Comparison of ENCODE assay signal across 21 mouse cellular contexts in genomic region chr1:120042421-120042820, GRCm38 (mm10). TPM values are rescaled to one million over a fixed set of nuclear protein-coding genes. Genes with fewer than 3 reads are reported as not detected.
"Had no signal": no experiment of that assay in that cellular context is flagged by ENCODE, and none has a peak within 500 bp of the region (broad histone marks: within the 10 kb centered on the region; RNA-seq: fewer than 3 reads in every experiment).

No protein-coding gene starts in this region.

- H3K36me3 ChIP-seq: midbrain, embryonic 13.5 days; midbrain, embryonic 15.5 days; neural tube, embryonic 12.5 days had no signal

- H3K27ac ChIP-seq: macrophage; midbrain, embryonic 13.5 days; midbrain, embryonic 15.5 days; neural tube, embryonic 12.5 days had no signal

- H3K27me3 ChIP-seq: midbrain, embryonic 13.5 days; midbrain, embryonic 15.5 days; neural tube, embryonic 12.5 days had no signal

- DNase-seq: lung, adult 18-20 months; lung, embryonic 14.5 days; lung, postnatal 14 days; lung, postnatal 36 days; retina, postnatal 1 day; right cerebral cortex, adult 18-20 months; right cerebral cortex, postnatal 25 days; right cerebral cortex, postnatal 4 days; spleen, adult 18-20 months; thymus, adult 18-20 months; thymus, postnatal 14 days; thymus, postnatal 36 days had no signal

- ATAC-seq: midbrain, embryonic 13.5 days; midbrain, embryonic 15.5 days had no signal

- H3K4me1 ChIP-seq: midbrain, embryonic 13.5 days; midbrain, embryonic 15.5 days; neural tube, embryonic 12.5 days had no signal

- H3K4me3 ChIP-seq: megakaryocyte, embryonic 14.5 days; midbrain, embryonic 13.5 days; midbrain, embryonic 15.5 days; neural tube, embryonic 12.5 days had no signal

- H3K4me2 ChIP-seq: lung, embryonic 14.5 days; midbrain, embryonic 11.5 days; midbrain, embryonic 13.5 days; midbrain, embryonic 15.5 days; neural tube, embryonic 12.5 days had no signal

- H3K9me3 ChIP-seq: megakaryocyte, embryonic 14.5 days; midbrain, embryonic 13.5 days; midbrain, embryonic 15.5 days; neural tube, embryonic 12.5 days had no signal

- H3K9ac ChIP-seq: lung, embryonic 14.5 days; midbrain, embryonic 13.5 days; midbrain, embryonic 15.5 days; neural tube, embryonic 12.5 days had no signal

RNA-seq across cellular contexts. Expression of gene Sctr, which starts 35.7 kb away (rescaled TPM):
- polyA plus RNA-seq: liver, embryonic 16.5 days; macrophage had no signal

RNA-seq across cellular contexts. Expression of gene Cfap221, which starts 45.4 kb away (rescaled TPM):
- polyA plus RNA-seq: liver, embryonic 16.5 days; lung, embryonic 14.5 days; macrophage; neural tube, embryonic 12.5 days; small intestine, adult 2 months; stomach, embryonic 14.5 days had no signal
